Mouse (Mus musculus) limb, embryonic 14.5 days (tissue): ENCODE results near the gene Zbtb12. TPM values are rescaled to one million over a fixed set of nuclear protein-coding genes. Genes with fewer than 3 reads are reported as not detected.
"Not testable (repeated sequence)": the region's sequence is repeated elsewhere in the genome, so short reads cannot be mapped to it uniquely, and the experiment has no call there.

Source experiments
- ATAC-seq: fragments of 200-750 bp; cut with Nextera tagmentation; 2 replicates; pipeline ENCODE4 v1.8.0; 2017; ENCODE audit warnings: low read depth, moderate number of reproducible peaks, moderate TSS enrichment; ENCODE audit not compliant: low FRiP score
- DNase-seq: peaks from one replicate; pipeline ENCODE4 v3.0.0-alpha.2; 2015; ENCODE audit warnings: low spot score
- H3K27ac ChIP-seq: fragments of 300-500 bp; sonication (generic); replicated peaks from 2 replicates; pipeline ENCODE4 v1.5.1; 2014; ENCODE audit warnings: low read depth, mild to moderate bottlenecking, low read length, moderate library complexity, mixed read lengths
- H3K27me3 ChIP-seq: fragments of 300-500 bp; sonication (generic); 2 replicates; pipeline ENCODE4 v1.6.1; 2014; ENCODE audit warnings: low read length, mixed read lengths; ENCODE audit not compliant: control insufficient read depth, insufficient read depth
- H3K36me3 ChIP-seq: fragments of 300-500 bp; sonication (generic); 2 replicates; pipeline ENCODE4 v1.6.1; 2014; ENCODE audit warnings: mild to moderate bottlenecking, low read length, moderate library complexity, mixed read lengths; ENCODE audit not compliant: control insufficient read depth, insufficient read depth
- H3K4me1 ChIP-seq: fragments of 300-500 bp; sonication (generic); 2 replicates; pipeline ENCODE4 v1.6.1; 2014; ENCODE audit warnings: antibody characterized with exemption, low read length, mixed read lengths; ENCODE audit not compliant: control insufficient read depth, insufficient read depth
- H3K4me2 ChIP-seq: fragments of 300-500 bp; sonication (generic); replicated peaks from 2 replicates; pipeline ENCODE4 v1.6.1; 2014; ENCODE audit warnings: low read depth, mild to moderate bottlenecking, low read length, moderate library complexity; ENCODE audit not compliant: severe bottlenecking
- H3K4me3 ChIP-seq: fragments of 300-500 bp; sonication (generic); replicated peaks from 2 replicates; pipeline ENCODE4 v1.5.1; 2014; ENCODE audit warnings: low read length
- H3K9ac ChIP-seq: fragments of 300-500 bp; sonication (generic); 2 replicates; pipeline ENCODE4 v1.6.1; 2014; ENCODE audit warnings: mild to moderate bottlenecking, low read depth, low read length, moderate library complexity; ENCODE audit not compliant: severe bottlenecking
- H3K9me3 ChIP-seq: fragments of 300-500 bp; sonication (generic); 2 replicates; pipeline ENCODE4 v1.6.1; 2016; ENCODE audit warnings: low read length; ENCODE audit not compliant: control insufficient read depth
- POLR2A ChIP-seq: fragments of 200-500 bp; IDR thresholded peaks from 2 replicates; pipeline ENCODE4 v1.8.0; 2012; ENCODE audit warnings: inconsistent platforms, mild to moderate bottlenecking, moderate library complexity, borderline replicate concordance; ENCODE audit not compliant: insufficient read depth, insufficient read length; ENCODE audit errors: extremely low read depth
- WGBS: fragments of 180-500 bp; shearing (Covaris S2); extraction: QIAGEN DNeasy Blood & Tissue Kit; methylation state at CpG from one replicate; pipeline ENCODE4 v1.1.7; 2014; 5-methylcytosine and 5-hydroxymethylcytosine counted together
- polyA plus RNA-seq, 2 experiments: library from polyadenylated mRNA; depleted of rRNA in 1 of 2; stranded (reverse) in 1 of 2; unstranded in 1 of 2; fragments of >200 nt; fragmentation: Nextera tagmentation in 1 of 2; extraction: Ambion mirVana in 1 of 2; gene quantifications; 2 replicates each; pipeline versions ENCODE4 v1.2.1 to v1.2.3; 2012 to 2014

Gene Zbtb12
- polyA plus RNA-seq, 2 experiments = 1.5 to 44.3 TPM

GRCm38 (mm10) chr17:34898160-34898586 lies 18.9 kb downstream of the Zbtb12 start, which contains the start of the genes C2 and Ehmt2:
Gene C2, minus strand, starts transcription at chr17:34898265.
Gene Ehmt2, plus strand, starts transcription at chr17:34898469.
- Histone ChIP-seq H3K27ac (peak within 1 kb of the TSS; percentile 94), H3K9ac (peak within 1 kb of the TSS; percentile 91), H3K4me1 (peaks cover 30% of the 10 kb centered on the region), H3K9me3 (no peaks in the 10 kb centered on the region), H3K36me3 (peaks cover 25% of the 10 kb centered on the region), H3K27me3 (no peaks in the 10 kb centered on the region), H3K4me3 (peak within 1 kb of the TSS; percentile 87), H3K4me2 (peak within 1 kb of the TSS; percentile 84)
- ATAC-seq (peak; percentile 32), DNase-seq (peak; percentile 66)
- TF ChIP-seq POLR2A = peak; percentile 47; the same call in 1 of the 2 replicates
- WGBS = 1% methylated on average over 16 of the region's 44 CpGs

GRCm38 (mm10) chr17:34898706-34899052 lies 19.4 kb downstream of the Zbtb12 start:
- H3K36me3 ChIP-seq = peaks cover 30% of the 10 kb centered on the region
- peak overlapping the region; percentile 87 for H3K4me3 ChIP-seq
- H3K27me3 ChIP-seq = no peaks in the 10 kb centered on the region
- peak overlapping the region; percentile 84 for H3K4me2 ChIP-seq
- no peaks in the 10 kb centered on the region for H3K9me3 ChIP-seq
- 1% methylated on average over 10 of the region's 47 CpGs for WGBS
- peaks cover 29% of the 10 kb centered on the region for H3K4me1 ChIP-seq
- TF ChIP-seq POLR2A = no peak
- ATAC-seq (peak; percentile 34), DNase-seq (peak; percentile 61)
- H3K27ac ChIP-seq = peak overlapping the region; percentile 94
- peak overlapping the region; percentile 91 for H3K9ac ChIP-seq

- peak overlapping the region; percentile 87 for H3K4me3 ChIP-seq
- peaks cover 34% of the 10 kb centered on the region for H3K36me3 ChIP-seq
- peak overlapping the region; percentile 84 for H3K4me2 ChIP-seq
- WGBS = 2% methylated on average over 26 of the region's 45 CpGs
- H3K4me1 ChIP-seq = peaks cover 27% of the 10 kb centered on the region
- peak overlapping the region; percentile 94 for H3K27ac ChIP-seq
- H3K9me3 ChIP-seq = no peaks in the 10 kb centered on the region
- ATAC-seq (no peak), DNase-seq (no peak)
- TF ChIP-seq POLR2A = no peak
- H3K9ac ChIP-seq = peak overlapping the region; percentile 91
- H3K27me3 ChIP-seq = no peaks in the 10 kb centered on the region
Measured at GRCm38 (mm10) chr17:34899053-34899889, 20.0 kb downstream of the Zbtb12 start.

GRCm38 (mm10) chr17:34899890-34900243 lies 20.6 kb downstream of the Zbtb12 start:
- WGBS = 3% methylated on average over 5 of the region's 5 CpGs
- peaks cover 40% of the 10 kb centered on the region for H3K36me3 ChIP-seq
- H3K4me3 ChIP-seq = peak overlapping the region; percentile 87
- no peaks in the 10 kb centered on the region for H3K27me3 ChIP-seq
- peak overlapping the region; percentile 84 for H3K4me2 ChIP-seq
- H3K9ac ChIP-seq = peak overlapping the region; percentile 91
- no peaks in the 10 kb centered on the region for H3K9me3 ChIP-seq
- TF ChIP-seq POLR2A = no peak
- no peak for DNase-seq
- peaks cover 27% of the 10 kb centered on the region for H3K4me1 ChIP-seq
- peak overlapping the region; percentile 94; the same call in 1 of the 2 replicates for H3K27ac ChIP-seq
- no peak for ATAC-seq

- H3K9me3 ChIP-seq, H3K27me3 ChIP-seq, DNase-seq, H3K9ac ChIP-seq, H3K4me2 ChIP-seq, H3K4me3 ChIP-seq, ATAC-seq, H3K27ac ChIP-seq: not testable (repeated sequence)
- H3K4me1 ChIP-seq = peaks cover 18% of the 10 kb centered on the region
- peaks cover 50% of the 10 kb centered on the region for H3K36me3 ChIP-seq
Measured at GRCm38 (mm10) chr17:34900826-34901225, 21.5 kb downstream of the Zbtb12 start.

- not testable (repeated sequence) for H3K4me1 ChIP-seq, DNase-seq, H3K4me3 ChIP-seq, H3K27ac ChIP-seq, H3K4me2 ChIP-seq, H3K9me3 ChIP-seq, H3K9ac ChIP-seq, ATAC-seq, H3K27me3 ChIP-seq
- 88% methylated on average over 9 of the region's 10 CpGs for WGBS
- peaks cover 54% of the 10 kb centered on the region for H3K36me3 ChIP-seq
Measured at GRCm38 (mm10) chr17:34901948-34902347, 22.7 kb downstream of the Zbtb12 start.
